24 mouse cellular contexts compared by ENCODE assay signal in genomic region chr7:36874004-36874403, GRCm38 (mm10).
DNase-seq lines count a peak whose midpoint lies in the region; ATAC-seq and TF ChIP-seq lines count a peak whose summit lies in the region.
"Had no signal": no experiment of that assay in that cellular context is flagged by ENCODE, and none has a peak within 500 bp of the region (broad histone marks: within the 10 kb centered on the region; RNA-seq: fewer than 3 reads in every experiment).

No protein-coding gene starts in this region.

- H3K36me3 ChIP-seq in hindbrain, embryonic 13.5 days = no peaks in the 10 kb centered on the region
- no peaks in the 10 kb centered on the region for H3K36me3 ChIP-seq in hindbrain, postnatal 0 days (ENCODE audit: insufficient read depth, low read length)
- H3K36me3 ChIP-seq: embryonic facial prominence, embryonic 10.5 days; embryonic facial prominence, embryonic 12.5 days; forebrain, embryonic 15.5 days; G1E had no signal

- no peak overlapping the region for H3K4me3 ChIP-seq in hindbrain, embryonic 13.5 days
- H3K4me3 ChIP-seq in hindbrain, postnatal 0 days (ENCODE audit: low read length) = no peak overlapping the region
- H3K4me3 ChIP-seq in left cerebral cortex, adult 2 months = no peak overlapping the region
- H3K4me3 ChIP-seq: embryonic facial prominence, embryonic 10.5 days; embryonic facial prominence, embryonic 12.5 days; forebrain, embryonic 13.5 days; forebrain, embryonic 15.5 days had no signal

- no peak for DNase-seq in frontal cortex, postnatal 14 days (ENCODE audit: low spot score in 2 of 2)
- no peak for DNase-seq in hindbrain, postnatal 0 days (ENCODE audit: low spot score)
- DNase-seq in left cerebral cortex, adult 2 months (ENCODE audit: extremely low spot score in 1 of 2, low spot score in 2 of 2) = no peak
- no peak for DNase-seq in left cerebral cortex, adult 18-20 months (ENCODE audit: low spot score in 2 of 2)
- DNase-seq: adrenal gland, adult 8-10 months; adrenal gland, postnatal 14 days; adrenal gland, postnatal 36 days; B cell, adult 2 months; cerebellum, adult 11-12 months; cerebellum, adult 2 months; cerebellum, adult 9-10 months; cerebellum, postnatal 10 days; cerebellum, postnatal 25 days had no signal

- no peak overlapping the region for H3K9ac ChIP-seq in hindbrain, embryonic 13.5 days
- H3K9ac ChIP-seq in hindbrain, postnatal 0 days (replicated peaks; ENCODE audit: low read length) = no peak overlapping the region
- H3K9ac ChIP-seq: embryonic facial prominence, embryonic 12.5 days; forebrain, embryonic 13.5 days; forebrain, embryonic 15.5 days had no signal

- 69% methylated on average over 5 of the region's 5 CpGs for WGBS in hindbrain, embryonic 13.5 days
- WGBS in hindbrain, postnatal 0 days = 68% methylated on average over 5 of the region's 5 CpGs

- H3K27me3 ChIP-seq in hindbrain, embryonic 13.5 days = no peaks in the 10 kb centered on the region
- no peaks in the 10 kb centered on the region for H3K27me3 ChIP-seq in hindbrain, postnatal 0 days (ENCODE audit: insufficient read depth, low read length)
- H3K27me3 ChIP-seq: CH12.LX; embryonic facial prominence, embryonic 12.5 days; forebrain, embryonic 13.5 days; forebrain, embryonic 15.5 days had no signal

- ATAC-seq in frontal cortex, adult (ENCODE audit: low TSS enrichment) = peak; percentile 52; the same call in 1 of the 2 replicates
- ATAC-seq in hindbrain, embryonic 13.5 days (ENCODE audit: low FRiP score) = no peak
- no peak for ATAC-seq in hindbrain, postnatal 0 days
- ATAC-seq: activated CD4-positive, CD25-positive, alpha-beta regulatory T cell, adult 4 months; CD4-positive, CD25-positive, alpha-beta regulatory T cell, adult 4 months; forebrain, embryonic 13.5 days; forebrain, embryonic 15.5 days; Patski had no signal

- no peak for TF ChIP-seq CTCF in hindbrain, postnatal 0 days (IDR thresholded peaks at IDR 0.05; ENCODE audit: low read depth)
- TF ChIP-seq CTCF in left cerebral cortex, adult 2 months (IDR thresholded peaks at IDR 0.05) = no peak

- H3K27ac ChIP-seq in hindbrain, embryonic 13.5 days = peak overlapping the region; percentile 19; the same call in 1 of the 2 replicates
- no peak overlapping the region for H3K27ac ChIP-seq in hindbrain, postnatal 0 days
- H3K27ac ChIP-seq in left cerebral cortex, adult 2 months = peak overlapping the region; percentile 24; the same call in 1 of the 2 replicates
- H3K27ac ChIP-seq: embryonic facial prominence, embryonic 10.5 days; embryonic facial prominence, embryonic 12.5 days; forebrain, embryonic 13.5 days; forebrain, embryonic 15.5 days had no signal

- peaks cover 37% of the 10 kb centered on the region for H3K4me1 ChIP-seq in hindbrain, embryonic 13.5 days (replicated peaks)
- peaks cover 5% of the 10 kb centered on the region; the same call in 1 of the 2 replicates for H3K4me1 ChIP-seq in hindbrain, postnatal 0 days (ENCODE audit: insufficient read depth, low read length)
- H3K4me1 ChIP-seq: forebrain, embryonic 15.5 days had no signal

- no peaks in the 10 kb centered on the region for H3K9me3 ChIP-seq in hindbrain, embryonic 13.5 days
- H3K9me3 ChIP-seq in hindbrain, postnatal 0 days (ENCODE audit: low read length) = no peaks in the 10 kb centered on the region
- H3K9me3 ChIP-seq: embryonic facial prominence, embryonic 10.5 days; embryonic facial prominence, embryonic 12.5 days; forebrain, embryonic 13.5 days; forebrain, embryonic 15.5 days had no signal

- intact Hi-C loops in left cerebral cortex, adult 2 months (cut with DNase I) = no loop called here

- H3K4me2 ChIP-seq in hindbrain, embryonic 13.5 days = no peak overlapping the region
- H3K4me2 ChIP-seq in hindbrain, postnatal 0 days (ENCODE audit: low read depth, low read length) = no peak overlapping the region
- H3K4me2 ChIP-seq: embryonic facial prominence, embryonic 12.5 days; forebrain, embryonic 13.5 days; forebrain, embryonic 15.5 days had no signal
